Mouse (Mus musculus) c-Kit-positive CD71-positive TER-119-positive erythroid progenitor cells, embryonic 14.5 days (primary cell): Measurements from ENCODE around the gene Tiprl.

Experiments
- DNase-seq: peaks from one replicate; pipeline ENCODE4 v3.0.0-alpha.2; 2013; ENCODE audit warnings: low spot score

The Tiprl gene

GRCm38 (mm10) chr1:165236321-165237298, at the start of gene Tiprl:
Gene Tiprl, minus strand, starts transcription at chr1:165236996.
- peak; percentile 95 for DNase-seq

GRCm38 (mm10) chr1:165284096-165284495, 47.3 kb upstream of the Tiprl start:
- DNase-seq = no peak

- no peak for DNase-seq
These were observed 46.2 kb upstream of the Tiprl start for GRCm38 (mm10) chr1:165282967-165283345.

GRCm38 (mm10) chr1:165282222-165282966, 45.6 kb upstream of the Tiprl start:
- no peak for DNase-seq

GRCm38 (mm10) chr1:165281351-165282221, 44.8 kb upstream of the Tiprl start:
- no peak for DNase-seq

GRCm38 (mm10) chr1:165280741-165281140, 43.9 kb upstream of the Tiprl start:
- no peak for DNase-seq

GRCm38 (mm10) chr1:165274946-165275345, 38.1 kb upstream of the Tiprl start:
- DNase-seq = no peak

- DNase-seq = peak; percentile 43
These were observed 15.4 kb upstream of the Tiprl start for GRCm38 (mm10) chr1:165252027-165252671.

GRCm38 (mm10) chr1:165250546-165250945, 13.8 kb upstream of the Tiprl start:
- DNase-seq = no peak

- no peak for DNase-seq
These were observed 12.0 kb upstream of the Tiprl start for GRCm38 (mm10) chr1:165248842-165249241.

- DNase-seq = no peak
These were observed 11.0 kb upstream of the Tiprl start for GRCm38 (mm10) chr1:165247788-165248187.

GRCm38 (mm10) chr1:165247085-165247484, 10.3 kb upstream of the Tiprl start:
- DNase-seq = no peak

- no peak for DNase-seq
These were observed 9.8 kb upstream of the Tiprl start for GRCm38 (mm10) chr1:165246587-165246986.

GRCm38 (mm10) chr1:165235846-165236245, 950 bp downstream of the Tiprl start:
- DNase-seq = no peak

- no peak for DNase-seq
These were observed 3.0 kb downstream of the Tiprl start for GRCm38 (mm10) chr1:165233806-165234205.

GRCm38 (mm10) chr1:165230691-165231090, 6.1 kb downstream of the Tiprl start:
- DNase-seq = no peak

GRCm38 (mm10) chr1:165229577-165229976, 7.2 kb downstream of the Tiprl start:
- DNase-seq = no peak

GRCm38 (mm10) chr1:165217023-165217589, 19.7 kb downstream of the Tiprl start:
- no peak for DNase-seq

- DNase-seq = no peak
These were observed 21.0 kb downstream of the Tiprl start for GRCm38 (mm10) chr1:165215831-165216230.

GRCm38 (mm10) chr1:165205591-165205990, 31.2 kb downstream of the Tiprl start:
- DNase-seq = no peak

GRCm38 (mm10) chr1:165203488-165204035, 33.2 kb downstream of the Tiprl start:
- DNase-seq = no peak
